Mouse (Mus musculus) liver, adult 2 months (tissue): ENCODE results near the gene Med11. TPM values are rescaled to one million over a fixed set of nuclear protein-coding genes. Genes with fewer than 3 reads are reported as not detected.
A peak's percentile ranks its signal among the peaks of the same experiment; 100 is the strongest.

Experiments used
- DNase-seq: peaks from one replicate; pipeline ENCODE4 v3.0.0-alpha.2; 2011; ENCODE audit warnings: low read depth, low spot score; ENCODE audit errors: extremely low read depth
- H3K27ac ChIP-seq: fragments of 200-500 bp; replicated peaks from 2 replicates; pipeline ENCODE4 v1.5.1; 2012; ENCODE audit warnings: low read depth, mild to moderate bottlenecking, control low read depth, inconsistent platforms, low read length; ENCODE audit not compliant: insufficient read depth
- H3K27me3 ChIP-seq: fragments of 200-500 bp; 2 replicates; pipeline ENCODE4 v1.6.1; 2012; ENCODE audit warnings: mild to moderate bottlenecking, moderate library complexity, low read length, inconsistent platforms; ENCODE audit not compliant: control insufficient read depth, insufficient read depth
- H3K36me3 ChIP-seq: fragments of 200-500 bp; 2 replicates; pipeline ENCODE4 v1.6.1; 2012; ENCODE audit warnings: low read length, inconsistent platforms; ENCODE audit not compliant: control insufficient read depth, insufficient read depth
- H3K4me1 ChIP-seq: fragments of 200-500 bp; 2 replicates; pipeline ENCODE4 v1.6.1; 2011; ENCODE audit warnings: low read length; ENCODE audit not compliant: control insufficient read depth, insufficient read depth
- H3K4me3 ChIP-seq: fragments of 200-500 bp; 2 replicates; pipeline ENCODE4 v1.5.1; 2011; ENCODE audit warnings: low read depth, mild to moderate bottlenecking, control low read depth, low read length, moderate library complexity; ENCODE audit not compliant: insufficient read depth
- H3K79me2 ChIP-seq: fragments of 200-500 bp; 2 replicates; pipeline ENCODE4 v1.6.1; 2012; ENCODE audit warnings: inconsistent platforms, mild to moderate bottlenecking, low read length, moderate library complexity; ENCODE audit not compliant: control insufficient read depth, insufficient read depth
- H3K9ac ChIP-seq: fragments of 200-500 bp; 2 replicates; pipeline ENCODE4 v1.6.1; 2012; ENCODE audit warnings: low read depth, mild to moderate bottlenecking, control low read depth, inconsistent platforms, low read length
- CTCF ChIP-seq: fragments of 200-500 bp; IDR thresholded peaks from 2 replicates; pipeline ENCODE4 v1.5.1; 2011; ENCODE audit warnings: low read depth, low read length, control low read depth
- POLR2A ChIP-seq: fragments of 200-500 bp; IDR thresholded peaks from 2 replicates; pipeline ENCODE4 v1.6.1; 2011; ENCODE audit warnings: low read length, control low read depth; ENCODE audit not compliant: insufficient read depth; ENCODE audit errors: extremely low read depth
- WGBS: fragments of 180-500 bp; shearing (Covaris S2); methylation state at CpG from one replicate; pipeline ENCODE4 v1.1.7; 2018; 5-methylcytosine and 5-hydroxymethylcytosine counted together
- polyA plus RNA-seq: library from polyadenylated mRNA; depleted of rRNA; stranded (reverse); fragments of >200 nt; gene quantifications from 2 replicates; pipeline ENCODE4 v1.2.3, GENCODE M21; 2012
- total RNA-seq: library from RNA; depleted of rRNA; stranded (reverse); fragments of >200 nt; gene quantifications from 2 replicates; pipeline ENCODE4 v1.2.3, GENCODE M21; 2014

Med11 gene
- total and polyA plus RNA-seq, 2 experiments = 10.4 to 11.2 TPM

GRCm38 (mm10) chr11:70441882-70442281, 9.8 kb upstream of the Med11 start:
- Histone ChIP-seq H3K4me1 (peaks cover 17% of the 10 kb centered on the region; the same call in 1 of the 2 replicates), H3K36me3 (no peaks in the 10 kb centered on the region; the same call in 1 of the 2 replicates), H3K4me3 (no peak overlapping the region), H3K79me2 (no peaks in the 10 kb centered on the region), H3K27me3 (no peaks in the 10 kb centered on the region), H3K27ac (no peak overlapping the region), H3K9ac (no peak overlapping the region)
- TF ChIP-seq POLR2A (no peak), CTCF (no peak)
- DNase-seq = peak; percentile 37
- 55% methylated on average over 7 of the region's 7 CpGs for WGBS

GRCm38 (mm10) chr11:70443964-70444363, 7.8 kb upstream of the Med11 start:
- DNase-seq = peak; percentile 28
- 50% methylated on average over 3 of the region's 3 CpGs for WGBS
- Histone ChIP-seq H3K4me1 (peaks cover 17% of the 10 kb centered on the region; the same call in 1 of the 2 replicates), H3K4me3 (no peak overlapping the region), H3K27me3 (no peaks in the 10 kb centered on the region), H3K9ac (no peak overlapping the region), H3K36me3 (no peaks in the 10 kb centered on the region; the same call in 1 of the 2 replicates), H3K27ac (no peak overlapping the region), H3K79me2 (no peaks in the 10 kb centered on the region)
- TF ChIP-seq CTCF (no peak), POLR2A (no peak)

- TF ChIP-seq POLR2A (no peak), CTCF (no peak)
- no peaks in the 10 kb centered on the region; the same call in 1 of the 2 replicates for H3K36me3 ChIP-seq
- H3K9ac ChIP-seq = no peak overlapping the region
- no peak overlapping the region for H3K4me3 ChIP-seq
- no peaks in the 10 kb centered on the region for H3K27me3 ChIP-seq
- WGBS = 15% methylated on average over 6 of the region's 6 CpGs
- H3K4me1 ChIP-seq = peaks cover 17% of the 10 kb centered on the region; the same call in 1 of the 2 replicates
- DNase-seq = peak; percentile 93
- no peaks in the 10 kb centered on the region for H3K79me2 ChIP-seq
- peak overlapping the region; percentile 41 for H3K27ac ChIP-seq
Observed at GRCm38 (mm10) chr11:70444667-70445066, 7.1 kb upstream of the Med11 start.

GRCm38 (mm10) chr11:70446756-70447155, 5.0 kb upstream of the Med11 start:
- TF ChIP-seq POLR2A (no peak), CTCF (peak; percentile 25; the same call in 1 of the 2 replicates)
- no peak overlapping the region for H3K27ac ChIP-seq

GRCm38 (mm10) chr11:70447373-70447772, 4.3 kb upstream of the Med11 start:
- no peak overlapping the region for H3K9ac ChIP-seq
- H3K4me1 ChIP-seq = peaks cover 12% of the 10 kb centered on the region; the same call in 1 of the 2 replicates
- H3K27ac ChIP-seq = no peak overlapping the region
- H3K79me2 ChIP-seq = no peaks in the 10 kb centered on the region
- 75% methylated on average over 1 of the region's 1 CpGs for WGBS
- no peaks in the 10 kb centered on the region for H3K36me3 ChIP-seq
- TF ChIP-seq POLR2A (no peak), CTCF (no peak)
- peak; percentile 27 for DNase-seq
- no peak overlapping the region for H3K4me3 ChIP-seq
- no peaks in the 10 kb centered on the region for H3K27me3 ChIP-seq

More at GRCm38 (mm10) chr11:70446756-70447155, 5.0 kb upstream of the Med11 start:
- H3K79me2 ChIP-seq = no peaks in the 10 kb centered on the region
- no peak for DNase-seq
- peaks cover 12% of the 10 kb centered on the region; the same call in 1 of the 2 replicates for H3K4me1 ChIP-seq
- H3K36me3 ChIP-seq = no peaks in the 10 kb centered on the region
- H3K4me3 ChIP-seq = no peak overlapping the region
- no peak overlapping the region for H3K9ac ChIP-seq
- 70% methylated on average over 3 of the region's 3 CpGs for WGBS
- H3K27me3 ChIP-seq = no peaks in the 10 kb centered on the region

GRCm38 (mm10) chr11:70450926-70451325, 793 bp upstream of the Med11 start:
- Histone ChIP-seq H3K27me3 (no peaks in the 10 kb centered on the region), H3K4me3 (no peak overlapping the region), H3K79me2 (no peaks in the 10 kb centered on the region), H3K27ac (no peak overlapping the region), H3K4me1 (0 out of 2 replicates have a peak, but pooled peaks cover 2% of the 10 kb centered on the region), H3K9ac (no peak overlapping the region), H3K36me3 (0 out of 2 replicates have a peak, but pooled peaks cover 2% of the 10 kb centered on the region)
- WGBS = 82% methylated on average over 2 of the region's 2 CpGs
- DNase-seq = no peak
- no peak for TF ChIP-seq POLR2A
- TF ChIP-seq CTCF = no peak
